10 mouse cellular contexts compared by ENCODE assay signal in genomic region chr7:103853090-103853489, GRCm38 (mm10). TPM values are rescaled to one million over a fixed set of nuclear protein-coding genes. Genes with fewer than 3 reads are reported as not detected.
DNase-seq lines count a peak whose midpoint lies in the region; ATAC-seq and TF ChIP-seq lines count a peak whose summit lies in the region.
"Had no signal": no experiment of that assay in that cellular context is flagged by ENCODE, and none has a peak within 500 bp of the region (broad histone marks: within the 10 kb centered on the region; RNA-seq: fewer than 3 reads in every experiment).

TSS of gene Hbb-y (minus strand) at chr7:103853216.

- H3K4me2 ChIP-seq in heart, embryonic 14.5 days (ENCODE audit: low read length) = no peak within 1 kb of the TSS
- H3K4me2 ChIP-seq in forebrain, embryonic 16.5 days (ENCODE audit: low read length) = no peak within 1 kb of the TSS
- no peak within 1 kb of the TSS for H3K4me2 ChIP-seq in liver, embryonic 14.5 days (ENCODE audit: low read depth)

- DNase-seq in heart, postnatal 25 days (ENCODE audit: low spot score) = no peak
- DNase-seq in embryonic facial prominence, embryonic 10.5 days (ENCODE audit: low spot score) = no peak
- DNase-seq in liver, embryonic 14.5 days (ENCODE audit: low read depth in 3 of 3, low spot score in 3 of 3) = no peak
- DNase-seq in thymus, postnatal 10 days (ENCODE audit: low spot score in 2 of 2) = no peak
- no peak for DNase-seq in cerebellum, adult 11 months
- DNase-seq: kidney, adult 2 months had no signal

- H3K9me3 ChIP-seq in heart, embryonic 14.5 days (ENCODE audit: control insufficient read depth, low read length) = no peaks in the 10 kb centered on the region
- no peaks in the 10 kb centered on the region for H3K9me3 ChIP-seq in embryonic facial prominence, embryonic 10.5 days
- no peaks in the 10 kb centered on the region for H3K9me3 ChIP-seq in forebrain, embryonic 16.5 days (ENCODE audit: control insufficient read depth, low read length)
- H3K9me3 ChIP-seq in liver, embryonic 14.5 days (ENCODE audit: control insufficient read depth, low read length) = no peaks in the 10 kb centered on the region

- no peaks in the 10 kb centered on the region for H3K27me3 ChIP-seq in heart, embryonic 14.5 days (ENCODE audit: control insufficient read depth, insufficient read depth, low read length)
- no peaks in the 10 kb centered on the region for H3K27me3 ChIP-seq in embryonic facial prominence, embryonic 10.5 days (replicated peaks; ENCODE audit: low read depth, poor library complexity, severe bottlenecking)
- no peaks in the 10 kb centered on the region for H3K27me3 ChIP-seq in forebrain, embryonic 16.5 days (replicated peaks; ENCODE audit: control insufficient read depth, insufficient read depth, low read length)
- no peaks in the 10 kb centered on the region for H3K27me3 ChIP-seq in liver, embryonic 14.5 days (ENCODE audit: control insufficient read depth, insufficient read depth, low read length)

- no peak within 1 kb of the TSS for H3K4me3 ChIP-seq in heart, embryonic 14.5 days (ENCODE audit: control insufficient read depth in 1 of 2, insufficient read depth in 1 of 2, low read depth in 1 of 2, low read length in 2 of 2)
- no peak within 1 kb of the TSS for H3K4me3 ChIP-seq in embryonic facial prominence, embryonic 10.5 days
- H3K4me3 ChIP-seq in forebrain, embryonic 16.5 days (replicated peaks; ENCODE audit: low read length) = no peak within 1 kb of the TSS
- no peak within 1 kb of the TSS; a peak in 1 of 4 replicates for H3K4me3 ChIP-seq in liver, embryonic 14.5 days (ENCODE audit: insufficient read depth in 1 of 2, low read depth in 2 of 2, low read length in 2 of 2)

- no peak within 1 kb of the TSS for H3K9ac ChIP-seq in heart, embryonic 14.5 days (ENCODE audit: low read length)
- no peak within 1 kb of the TSS for H3K9ac ChIP-seq in forebrain, embryonic 16.5 days (replicated peaks; ENCODE audit: low read depth, low read length)
- H3K9ac ChIP-seq in liver, embryonic 14.5 days (replicated peaks) = peak within 1 kb of the TSS; percentile 13; the same call in 1 of the 2 replicates

- no peak within 1 kb of the TSS for H3K27ac ChIP-seq in heart, embryonic 14.5 days (replicated peaks in 1 of 2; ENCODE audit: control insufficient read depth in 1 of 2, insufficient read depth in 1 of 2, low read depth in 2 of 2, low read length in 2 of 2)
- H3K27ac ChIP-seq in embryonic facial prominence, embryonic 10.5 days (replicated peaks) = no peak within 1 kb of the TSS
- H3K27ac ChIP-seq in forebrain, embryonic 16.5 days (ENCODE audit: low read length) = no peak within 1 kb of the TSS
- H3K27ac ChIP-seq in liver, embryonic 14.5 days = peak within 1 kb of the TSS; percentile 70

- H3K36me3 ChIP-seq in heart, embryonic 14.5 days (ENCODE audit: control insufficient read depth, insufficient read depth, low read length) = no peaks in the 10 kb centered on the region
- H3K36me3 ChIP-seq in embryonic facial prominence, embryonic 10.5 days (replicated peaks) = no peaks in the 10 kb centered on the region
- H3K36me3 ChIP-seq in forebrain, embryonic 16.5 days (ENCODE audit: control insufficient read depth, insufficient read depth) = no peaks in the 10 kb centered on the region
- no peaks in the 10 kb centered on the region for H3K36me3 ChIP-seq in liver, embryonic 14.5 days (replicated peaks; ENCODE audit: control insufficient read depth, insufficient read depth, low read depth)

- no peak for TF ChIP-seq CTCF in liver, embryonic 14.5 days (IDR thresholded peaks at IDR 0.05; ENCODE audit: low read depth)

- no peaks in the 10 kb centered on the region for H3K4me1 ChIP-seq in heart, embryonic 14.5 days (ENCODE audit: control insufficient read depth in 2 of 2, insufficient read depth in 2 of 2, low read length in 2 of 2)
- no peaks in the 10 kb centered on the region for H3K4me1 ChIP-seq in embryonic facial prominence, embryonic 10.5 days
- no peaks in the 10 kb centered on the region for H3K4me1 ChIP-seq in forebrain, embryonic 16.5 days (replicated peaks; ENCODE audit: control insufficient read depth, insufficient read depth, low read length)
- peaks cover 30 to 34% of the 10 kb centered on the region in 2 experiments for H3K4me1 ChIP-seq in liver, embryonic 14.5 days (replicated peaks; ENCODE audit: control insufficient read depth in 2 of 2, insufficient read depth in 2 of 2, low read length in 1 of 2)

- TF ChIP-seq EP300 in liver, embryonic 14.5 days (IDR thresholded peaks at IDR 0.05; ENCODE audit: low read depth) = no peak

- WGBS in heart, embryonic 14.5 days = 46% methylated on average over 2 of the region's 2 CpGs
- 65% methylated on average over 2 of the region's 2 CpGs for whole genome bisulfite sequencing in embryonic facial prominence, embryonic 10.5 days
- 78% methylated on average over 2 of the region's 2 CpGs for WGBS in forebrain, embryonic 16.5 days
- WGBS in liver, embryonic 14.5 days (ENCODE audit: insufficient replicate concordance) = 37% methylated on average over 2 of the region's 2 CpGs

- intact Hi-C loops in heart, postnatal 25 days (cut with DNase I) = no loop called here

- no peak for ATAC-seq in heart, embryonic 14.5 days (ENCODE audit: insufficient number of reproducible peaks, insufficient read depth, low FRiP score, low read depth)
- ATAC-seq in forebrain, embryonic 16.5 days = no peak
- no peak for ATAC-seq in liver, embryonic 14.5 days (ENCODE audit: insufficient read depth)
- no peak for ATAC-seq in frontal cortex, adult (ENCODE audit: low TSS enrichment)
- ATAC-seq: CD4-positive, CD25-positive, alpha-beta regulatory T cell, adult 4 months had no signal

RNA-seq across cellular contexts. Expression of gene Hbb-y, which starts in this region (rescaled TPM):
- 2,227 and 2,640 TPM in 2 replicates for polyA plus RNA-seq in heart, embryonic 14.5 days (2014; fragmentation: Nextera tagmentation; extraction: Ambion mirVana)
- total RNA-seq in heart, postnatal 25 days (2021) = not detected
- 6,247 and 7,270 TPM in 2 replicates for polyA plus RNA-seq in embryonic facial prominence, embryonic 10.5 days (2016; fragmentation: Nextera tagmentation; extraction: Ambion mirVana)
- polyA plus RNA-seq in forebrain, embryonic 16.5 days (2015; fragmentation: Nextera tagmentation; extraction: Ambion mirVana) = 24.4 and 25.7 TPM in 2 replicates
- polyA plus RNA-seq in liver, embryonic 14.5 days (2012; rRNA removed) = 361 and 394 TPM in 2 replicates
- 543 and 665 TPM in 2 replicates for polyA plus RNA-seq in liver, embryonic 14.5 days (2014; fragmentation: Nextera tagmentation; extraction: Ambion mirVana)
- polyA plus RNA-seq: CD4-positive, CD25-positive, alpha-beta regulatory T cell, adult 4 months; kidney, adult 2 months had no signal

Comparison
In these comparisons a context has a peak if more than half of its experiments do, and no peak if none do; other contexts are left out.
1. RNA of gene Hbb-y (polyA plus RNA-seq): 6,247 to 7,270 TPM in embryonic facial prominence, embryonic 10.5 days, 2,227 to 2,640 TPM in heart, embryonic 14.5 days and 361 to 665 TPM in liver, embryonic 14.5 days; 24.4 to 25.7 TPM in forebrain, embryonic 16.5 days; every median in the first group is over 10 times any median in the second.